16 mouse cellular contexts compared by ENCODE assay signal in genomic region chr5:5185521-5185920, GRCm38 (mm10).
"Had no signal": no experiment of that assay in that cellular context is flagged by ENCODE, and none has a peak within 500 bp of the region (broad histone marks: within the 10 kb centered on the region; RNA-seq: fewer than 3 reads in every experiment).

No protein-coding gene starts in this region.

- DNase-seq: kidney, adult 18-20 months; kidney, adult 9 months; kidney, postnatal 14 days; kidney, postnatal 4 days; left cerebral cortex, postnatal 4 days; lung, adult 2 months; retina, postnatal 1 day; thymus, adult 18-20 months; thymus, postnatal 36 days had no signal

- H3K4me2 ChIP-seq: limb, embryonic 12.5 days; limb, embryonic 15.5 days; midbrain, embryonic 13.5 days; neural tube, embryonic 13.5 days had no signal

- H3K27me3 ChIP-seq: limb, embryonic 12.5 days; limb, embryonic 15.5 days; midbrain, embryonic 13.5 days; neural tube, embryonic 13.5 days had no signal

- H3K9me3 ChIP-seq: limb, embryonic 12.5 days; limb, embryonic 15.5 days; midbrain, embryonic 13.5 days; neural tube, embryonic 13.5 days had no signal

- H3K4me1 ChIP-seq: limb, embryonic 12.5 days; limb, embryonic 15.5 days; neural tube, embryonic 13.5 days had no signal

- ATAC-seq: midbrain, embryonic 13.5 days; midbrain, embryonic 16.5 days had no signal

- H3K4me3 ChIP-seq: limb, embryonic 12.5 days; limb, embryonic 15.5 days; midbrain, embryonic 13.5 days; myocyte; neural tube, embryonic 13.5 days had no signal

- H3K27ac ChIP-seq: limb, embryonic 12.5 days; limb, embryonic 15.5 days; macrophage; midbrain, embryonic 13.5 days; neural tube, embryonic 13.5 days had no signal

- H3K36me3 ChIP-seq: limb, embryonic 12.5 days; limb, embryonic 15.5 days; midbrain, embryonic 13.5 days; neural tube, embryonic 13.5 days had no signal

- H3K9ac ChIP-seq: limb, embryonic 12.5 days; limb, embryonic 15.5 days; midbrain, embryonic 13.5 days; neural tube, embryonic 13.5 days had no signal
